Mouse (Mus musculus): ENCODE measurements around the gene Atp13a3.
A peak's percentile ranks its signal among the peaks of the same experiment; 100 is the strongest.

Atp13a3 gene

DNA sequence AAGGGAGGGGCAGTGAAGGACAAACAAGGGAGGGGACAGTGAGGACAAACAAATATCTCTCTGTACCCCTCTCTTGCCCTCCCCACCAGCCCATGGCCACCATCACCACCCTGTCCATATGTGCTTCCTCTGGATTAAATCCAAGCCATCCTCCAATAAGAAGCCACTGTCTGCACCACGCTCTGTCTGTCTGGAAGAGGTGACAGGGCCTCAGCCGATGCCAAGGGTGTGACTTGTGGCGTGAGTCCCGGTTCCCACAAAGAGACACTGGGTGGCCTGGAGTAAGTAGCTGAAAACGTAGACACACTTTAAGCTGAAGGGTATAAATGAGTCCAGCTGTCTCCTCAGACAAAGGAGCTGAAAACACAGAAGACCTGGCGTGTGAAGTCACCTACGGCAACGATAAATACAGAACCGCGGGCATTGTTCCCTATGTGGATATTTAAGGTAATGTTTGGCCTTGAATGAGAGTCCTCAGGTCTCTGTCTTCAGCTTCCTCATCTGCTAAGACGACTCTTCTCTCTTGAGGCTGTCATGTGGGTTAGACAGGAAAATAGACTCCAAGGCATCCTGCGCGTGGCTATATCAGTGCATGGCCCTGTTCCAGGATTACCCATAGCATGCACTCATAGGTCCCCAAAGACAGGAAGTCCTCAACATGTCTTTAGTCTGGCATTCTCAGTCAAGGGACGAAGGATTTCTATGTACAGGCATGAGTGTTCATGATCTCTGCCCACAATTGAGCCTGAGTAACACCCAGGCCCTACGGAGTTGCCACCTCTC, 130.0 kb downstream of the Atp13a3 start:
- peak; percentile 47 for DNase-seq

DNA sequence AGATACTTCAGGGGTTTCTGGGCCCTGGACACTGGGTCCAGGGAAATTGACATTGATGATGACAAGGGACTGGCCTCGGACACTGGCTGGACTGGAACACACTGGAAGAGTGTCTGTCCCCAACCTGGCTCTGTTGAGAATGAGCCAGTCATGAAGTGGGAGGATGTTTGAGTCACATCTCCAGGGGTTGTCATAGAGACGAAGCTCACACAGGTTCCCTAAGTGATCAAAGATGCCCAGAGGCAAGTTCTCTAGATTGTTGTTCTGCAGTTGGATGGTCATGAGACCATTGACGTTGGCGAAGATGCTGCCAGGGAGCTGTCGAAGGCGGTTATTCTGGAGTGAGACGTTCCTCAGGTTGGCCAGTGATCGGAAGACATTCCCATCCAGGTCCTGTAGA, 132.7 kb downstream of the Atp13a3 start:
- no peak for DNase-seq

DNA sequence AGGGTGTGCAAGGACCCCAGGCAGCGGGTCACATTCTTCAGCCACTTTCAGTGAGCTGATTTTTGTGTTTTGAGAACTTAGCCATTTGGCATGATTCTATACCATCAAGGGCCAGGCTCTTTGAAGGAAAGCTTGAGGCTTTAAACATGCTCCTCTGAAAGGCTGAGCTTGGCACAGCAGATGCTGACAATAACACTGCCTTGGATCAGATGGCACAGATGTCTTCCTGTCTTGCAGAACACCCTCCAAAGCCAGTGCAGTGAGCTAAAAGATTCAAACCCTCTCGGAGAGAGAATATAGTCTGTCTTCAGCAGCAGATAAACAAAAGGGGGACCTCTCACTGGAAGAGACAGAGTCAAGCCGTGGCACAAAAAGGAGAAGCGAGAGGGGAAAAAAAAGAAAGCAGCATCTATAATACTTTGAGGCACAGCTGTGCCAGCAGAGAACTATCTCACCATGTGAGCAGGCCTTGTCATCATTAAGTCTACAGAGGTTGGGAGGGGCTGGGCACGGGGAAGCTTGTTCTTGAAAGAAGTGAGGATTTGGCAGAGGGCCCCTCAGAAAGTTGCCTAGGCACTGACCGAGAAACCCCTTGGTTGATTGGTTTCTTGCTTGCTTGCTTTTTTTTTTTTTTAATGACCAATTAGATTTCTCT, 133.7 kb downstream of the Atp13a3 start:
- DNase-seq: no peak

DNA sequence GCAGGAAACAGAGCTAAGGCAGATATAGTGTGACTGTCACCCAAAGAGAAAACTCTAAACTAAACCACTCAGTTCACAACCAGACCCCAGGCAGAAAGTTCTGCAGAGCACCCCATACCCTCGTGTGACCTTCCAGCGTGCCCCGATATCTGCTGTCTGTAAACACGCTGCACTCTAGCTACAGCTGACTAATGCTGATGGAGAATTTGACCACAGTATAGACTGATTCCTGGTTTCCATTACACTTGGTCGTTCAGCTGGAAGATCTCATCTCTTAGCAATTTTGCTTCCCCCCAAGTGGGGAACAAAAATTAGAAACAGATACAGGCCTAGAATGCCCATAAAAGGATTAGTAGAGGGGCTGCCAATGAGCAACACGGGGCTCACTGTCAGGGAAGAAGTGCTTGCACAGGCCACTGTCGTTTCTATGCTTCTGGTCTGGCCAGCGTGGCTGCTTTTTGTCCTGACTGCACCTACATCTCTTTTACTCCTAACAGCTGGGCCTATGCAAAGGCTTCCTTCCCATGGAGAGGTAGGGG, 134.5 kb downstream of the Atp13a3 start:
- DNase-seq: no peak

DNA sequence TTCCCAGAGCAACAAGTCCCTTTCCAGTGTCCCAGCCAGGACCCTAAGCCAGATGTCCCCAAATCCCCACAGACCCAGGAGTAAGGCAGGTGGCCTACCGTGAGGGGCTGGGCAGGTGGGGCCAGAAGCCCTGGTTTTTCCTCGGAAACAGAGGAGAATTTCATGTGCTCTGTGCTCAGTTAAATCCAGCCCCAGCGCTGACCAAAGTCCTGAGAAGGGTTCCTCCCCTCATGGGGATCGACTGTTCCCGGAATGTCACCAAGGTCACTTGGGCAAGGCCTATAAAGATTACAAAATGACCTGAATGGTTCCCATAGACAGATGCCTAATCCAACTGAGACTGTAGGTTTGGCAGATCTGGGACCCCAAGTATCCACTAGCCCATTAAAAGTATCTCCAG, 138.4 kb downstream of the Atp13a3 start, which contains the start of gene Cpn2:
TSS of gene Cpn2 (minus strand) at position 141 of the 400 bp plus-strand sequence.
- no peak for DNase-seq

DNA sequence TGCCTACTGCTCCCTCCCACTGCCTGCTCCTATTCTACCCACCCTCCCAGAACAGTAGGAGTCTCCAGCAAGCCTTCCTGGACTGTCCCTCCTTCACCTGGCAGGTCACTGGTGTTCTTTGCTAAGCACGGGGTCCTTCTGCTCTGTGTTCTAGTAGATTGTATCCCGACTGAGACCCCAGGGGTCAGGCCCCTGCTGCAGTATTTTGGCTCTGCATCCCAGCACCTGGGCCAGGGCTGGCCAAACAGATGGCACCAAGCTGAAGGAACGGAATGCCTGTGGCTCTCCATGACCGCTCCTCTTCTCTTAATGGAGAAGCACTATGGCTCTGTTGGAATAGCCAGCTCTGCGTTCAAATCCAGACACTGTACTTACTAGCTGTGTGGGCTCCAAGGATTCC, 139.2 kb downstream of the Atp13a3 start:
- DNase-seq: no peak

DNA sequence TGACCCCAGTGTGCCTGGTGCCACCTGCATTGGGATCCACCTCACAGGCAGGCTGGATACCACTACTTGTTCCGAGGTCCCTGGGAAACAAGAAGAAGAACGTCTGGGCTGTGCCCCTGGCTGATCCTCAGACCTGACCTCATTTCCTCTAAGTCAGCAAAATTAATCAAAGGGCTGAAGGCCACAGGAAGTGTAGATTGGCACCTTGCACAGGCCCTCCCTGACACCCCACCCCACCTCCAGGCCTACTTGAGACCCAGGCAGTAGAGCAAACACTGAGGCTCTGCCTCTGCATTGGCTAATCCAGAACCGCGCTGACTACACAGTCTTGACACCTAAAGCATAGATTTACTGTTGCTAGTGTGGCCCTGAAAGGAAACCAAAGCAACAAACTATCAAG, 140.2 kb downstream of the Atp13a3 start:
- no peak for DNase-seq

DNA sequence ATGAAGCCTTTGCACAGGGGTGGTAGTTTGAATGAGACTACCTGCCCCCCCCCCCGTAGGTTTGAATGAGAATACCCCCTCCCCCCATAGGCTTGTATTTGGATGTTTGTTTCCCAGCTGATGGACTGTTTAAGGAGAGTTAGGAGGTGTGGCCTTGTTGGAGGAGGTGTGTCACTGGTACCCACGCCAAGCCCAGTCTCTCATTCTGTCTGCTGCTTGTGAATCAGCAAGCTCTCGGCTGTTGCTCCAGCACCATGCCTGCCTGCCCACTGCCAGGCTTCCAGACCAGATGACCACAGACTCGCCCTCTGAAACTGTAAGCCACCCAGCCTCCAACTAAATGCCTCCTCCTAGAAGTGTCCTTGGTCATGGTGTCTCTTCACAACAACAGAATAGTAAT, 142.6 kb downstream of the Atp13a3 start:
- DNase-seq: no peak

DNA sequence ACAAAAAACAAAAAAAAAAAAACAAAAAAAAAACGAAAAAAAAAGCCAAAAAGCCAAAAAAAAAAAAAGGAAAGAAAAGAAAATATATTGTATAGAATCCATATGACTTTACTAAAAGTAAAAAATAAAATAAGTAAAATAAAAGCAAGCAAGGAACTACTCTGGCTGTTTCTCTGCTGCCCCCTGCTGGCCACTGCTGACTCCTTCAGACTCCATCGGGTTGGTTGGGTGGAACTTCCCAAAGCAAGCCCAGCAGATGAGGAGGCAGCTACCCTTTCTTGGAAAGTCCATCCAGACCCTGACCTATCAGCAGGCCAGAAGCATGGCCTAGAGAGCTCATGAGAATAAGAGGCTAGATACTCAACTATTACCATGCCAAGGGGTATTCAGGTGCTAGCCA, 143.1 kb downstream of the Atp13a3 start:
- DNase-seq: peak; percentile 79
